Mouse (Mus musculus): ENCODE results near the gene Tmem128. TPM values are rescaled to one million over a fixed set of nuclear protein-coding genes. Genes with fewer than 3 reads are reported as not detected.

Gene Tmem128
- polyA plus RNA-seq, 1 experiment = 61.4 TPM

GRCm38 (mm10) chr5:38241966-38242365 lies 18.0 kb upstream of the Tmem128 start:
- H3K4me1 ChIP-seq = no peaks in the 10 kb centered on the region
- H3K27me3 ChIP-seq (replicated peaks) = peaks cover 43% of the 10 kb centered on the region
- no peak overlapping the region for H3K4me3 ChIP-seq (replicated peaks)
- H3K9me3 ChIP-seq = peaks cover 2% of the 10 kb centered on the region
- TF ChIP-seq FLI1 (IDR thresholded peaks at IDR 0.05; ENCODE audit: low read length) (no peak), GATA1 (IDR thresholded peaks at IDR 0.05; ENCODE audit: borderline replicate concordance, low read length) (no peak)
- H3K36me3 ChIP-seq (replicated peaks; ENCODE audit: low read length) = no peaks in the 10 kb centered on the region

GRCm38 (mm10) chr5:38255195-38255594 lies 4.8 kb upstream of the Tmem128 start:
- peaks cover 5% of the 10 kb centered on the region for H3K36me3 ChIP-seq (replicated peaks; ENCODE audit: low read length)
- H3K9me3 ChIP-seq = peaks cover 5% of the 10 kb centered on the region; the same call in 1 of the 2 replicates
- no peaks in the 10 kb centered on the region for H3K27me3 ChIP-seq (replicated peaks)
- H3K4me3 ChIP-seq (replicated peaks) = peak overlapping the region; percentile 84
- TF ChIP-seq GATA1 (IDR thresholded peaks at IDR 0.05; ENCODE audit: borderline replicate concordance, low read length) (no peak), FLI1 (IDR thresholded peaks at IDR 0.05; ENCODE audit: low read length) (no peak)
- peaks cover 23% of the 10 kb centered on the region for H3K4me1 ChIP-seq

- Histone ChIP-seq H3K4me3 (replicated peaks) (peak overlapping the region; percentile 84), H3K9me3 (peaks cover 5% of the 10 kb centered on the region; the same call in 1 of the 2 replicates), H3K36me3 (replicated peaks; ENCODE audit: low read length) (peaks cover 5% of the 10 kb centered on the region), H3K4me1 (peaks cover 23% of the 10 kb centered on the region), H3K27me3 (replicated peaks) (no peaks in the 10 kb centered on the region)
- no peak for TF ChIP-seq FLI1 (IDR thresholded peaks at IDR 0.05; ENCODE audit: low read length)
- TF ChIP-seq GATA1 (IDR thresholded peaks at IDR 0.05; ENCODE audit: borderline replicate concordance, low read length) = no peak; the same call in 2 of the 3 replicates
Observed at GRCm38 (mm10) chr5:38255644-38256043, 4.3 kb upstream of the Tmem128 start.

- H3K36me3 ChIP-seq (replicated peaks; ENCODE audit: low read length) = peaks cover 6% of the 10 kb centered on the region
- H3K9me3 ChIP-seq = peaks cover 5% of the 10 kb centered on the region; the same call in 1 of the 2 replicates
- peaks cover 30% of the 10 kb centered on the region for H3K4me1 ChIP-seq
- no peak overlapping the region for H3K4me3 ChIP-seq (replicated peaks)
- H3K27me3 ChIP-seq (replicated peaks) = no peaks in the 10 kb centered on the region
- TF ChIP-seq FLI1 (IDR thresholded peaks at IDR 0.05; ENCODE audit: low read length) (no peak), GATA1 (IDR thresholded peaks at IDR 0.05; ENCODE audit: borderline replicate concordance, low read length) (no peak)
Observed at GRCm38 (mm10) chr5:38256551-38256950, 3.4 kb upstream of the Tmem128 start.

GRCm38 (mm10) chr5:38258034-38258772 lies 1.8 kb upstream of the Tmem128 start:
- no peak overlapping the region for H3K4me3 ChIP-seq (replicated peaks)
- H3K36me3 ChIP-seq (replicated peaks; ENCODE audit: low read length) = peaks cover 22% of the 10 kb centered on the region
- no peaks in the 10 kb centered on the region for H3K27me3 ChIP-seq (replicated peaks)
- peaks cover 5% of the 10 kb centered on the region; the same call in 1 of the 2 replicates for H3K9me3 ChIP-seq
- TF ChIP-seq GATA1 (IDR thresholded peaks at IDR 0.05; ENCODE audit: borderline replicate concordance, low read length) (no peak), FLI1 (IDR thresholded peaks at IDR 0.05; ENCODE audit: low read length) (no peak)
- H3K4me1 ChIP-seq = peaks cover 40% of the 10 kb centered on the region

- H3K27me3 ChIP-seq (replicated peaks) = no peaks in the 10 kb centered on the region
- peaks cover 28% of the 10 kb centered on the region for H3K36me3 ChIP-seq (replicated peaks; ENCODE audit: low read length)
- H3K9me3 ChIP-seq = peaks cover 5% of the 10 kb centered on the region; the same call in 1 of the 2 replicates
- H3K4me3 ChIP-seq (replicated peaks) = no peak overlapping the region
- TF ChIP-seq GATA1 (IDR thresholded peaks at IDR 0.05; ENCODE audit: borderline replicate concordance, low read length) (no peak), FLI1 (IDR thresholded peaks at IDR 0.05; ENCODE audit: low read length) (no peak)
- H3K4me1 ChIP-seq = peaks cover 45% of the 10 kb centered on the region
Observed at GRCm38 (mm10) chr5:38258773-38259146, 1.2 kb upstream of the Tmem128 start.

GRCm38 (mm10) chr5:38259455-38260106 lies 404 bp upstream of the Tmem128 start:
- Histone ChIP-seq H3K9me3 (peaks cover 5% of the 10 kb centered on the region; the same call in 1 of the 2 replicates), H3K4me3 (replicated peaks) (peak overlapping the region; percentile 96), H3K27me3 (replicated peaks) (no peaks in the 10 kb centered on the region), H3K36me3 (replicated peaks; ENCODE audit: low read length) (peaks cover 36% of the 10 kb centered on the region), H3K4me1 (peaks cover 45% of the 10 kb centered on the region)
- TF ChIP-seq FLI1 (IDR thresholded peaks at IDR 0.05; ENCODE audit: low read length) (no peak), GATA1 (IDR thresholded peaks at IDR 0.05; ENCODE audit: borderline replicate concordance, low read length) (no peak)

- Histone ChIP-seq H3K27me3 (replicated peaks) (peaks cover 26% of the 10 kb centered on the region), H3K4me1 (peaks cover 33% of the 10 kb centered on the region), H3K36me3 (replicated peaks; ENCODE audit: low read length) (peaks cover 62% of the 10 kb centered on the region), H3K9me3 (no peaks in the 10 kb centered on the region), H3K4me3 (replicated peaks) (no peak overlapping the region)
- TF ChIP-seq FLI1 (IDR thresholded peaks at IDR 0.05; ENCODE audit: low read length) = no peak
- TF ChIP-seq GATA1 (IDR thresholded peaks at IDR 0.05; ENCODE audit: borderline replicate concordance, low read length) = no peak
Observed at GRCm38 (mm10) chr5:38270942-38271341, 11.0 kb downstream of the Tmem128 start.

GRCm38 (mm10) chr5:38273831-38274230 lies 13.8 kb downstream of the Tmem128 start:
- Histone ChIP-seq H3K27me3 (replicated peaks) (peaks cover 53% of the 10 kb centered on the region), H3K4me3 (replicated peaks) (peak overlapping the region; percentile 43), H3K9me3 (no peaks in the 10 kb centered on the region), H3K36me3 (replicated peaks; ENCODE audit: low read length) (peaks cover 34% of the 10 kb centered on the region), H3K4me1 (peaks cover 45% of the 10 kb centered on the region)
- no peak for TF ChIP-seq FLI1 (IDR thresholded peaks at IDR 0.05; ENCODE audit: low read length)
- no peak for TF ChIP-seq GATA1 (IDR thresholded peaks at IDR 0.05; ENCODE audit: borderline replicate concordance, low read length)

GRCm38 (mm10) chr5:38275771-38276170 lies 15.8 kb downstream of the Tmem128 start, which contains the start of gene Otop1:
Gene Otop1 (plus strand): TSS chr5:38275972.
- peaks cover 17% of the 10 kb centered on the region for H3K36me3 ChIP-seq (replicated peaks; ENCODE audit: low read length)
- no peaks in the 10 kb centered on the region for H3K9me3 ChIP-seq
- TF ChIP-seq GATA1 (IDR thresholded peaks at IDR 0.05; ENCODE audit: borderline replicate concordance, low read length) (no peak), FLI1 (IDR thresholded peaks at IDR 0.05; ENCODE audit: low read length) (no peak)
- H3K27me3 ChIP-seq (replicated peaks) = peaks cover 66% of the 10 kb centered on the region
- peak within 1 kb of the TSS; percentile 77 for H3K4me3 ChIP-seq (replicated peaks)
- H3K4me1 ChIP-seq = peaks cover 60% of the 10 kb centered on the region

Measured in megakaryocyte, embryonic 14.5 days (primary cell).